Mouse (Mus musculus) neural tube, embryonic 10.5 days (tissue): ENCODE data around the gene Pdia2.
A peak's percentile ranks its signal among the peaks of the same experiment; 100 is the strongest.
"Not testable (repeated sequence)": the region's sequence is repeated elsewhere in the genome, so short reads cannot be mapped to it uniquely, and the experiment has no call there.

ENCODE experiments used
- DNase-seq: peaks from one replicate; pipeline ENCODE4 v3.0.0-alpha.2; 2017; ENCODE audit warnings: low spot score; ENCODE audit errors: extremely low spot score

Pdia2 gene

DNA sequence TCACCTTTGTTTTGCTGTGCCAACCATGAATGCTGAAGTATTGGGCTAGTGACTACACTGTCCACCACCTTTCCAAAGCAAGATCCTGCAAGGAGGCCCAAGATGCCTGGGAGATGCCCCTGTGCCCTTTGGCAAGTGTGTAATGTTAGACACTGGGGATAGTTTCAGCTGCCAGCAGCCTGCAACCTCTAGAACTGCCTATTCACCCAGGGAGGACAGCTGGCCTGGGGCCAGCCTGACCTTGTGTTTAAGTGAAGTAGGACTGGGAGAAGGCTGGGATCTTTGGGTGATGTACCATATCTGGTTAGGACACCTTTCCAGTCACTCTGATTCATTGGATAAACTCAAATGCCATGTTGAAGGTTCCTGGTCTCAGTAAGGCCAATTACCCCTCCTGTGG, 3.1 kb upstream of the Pdia2 start:
- peak; percentile 22 for DNase-seq

DNA sequence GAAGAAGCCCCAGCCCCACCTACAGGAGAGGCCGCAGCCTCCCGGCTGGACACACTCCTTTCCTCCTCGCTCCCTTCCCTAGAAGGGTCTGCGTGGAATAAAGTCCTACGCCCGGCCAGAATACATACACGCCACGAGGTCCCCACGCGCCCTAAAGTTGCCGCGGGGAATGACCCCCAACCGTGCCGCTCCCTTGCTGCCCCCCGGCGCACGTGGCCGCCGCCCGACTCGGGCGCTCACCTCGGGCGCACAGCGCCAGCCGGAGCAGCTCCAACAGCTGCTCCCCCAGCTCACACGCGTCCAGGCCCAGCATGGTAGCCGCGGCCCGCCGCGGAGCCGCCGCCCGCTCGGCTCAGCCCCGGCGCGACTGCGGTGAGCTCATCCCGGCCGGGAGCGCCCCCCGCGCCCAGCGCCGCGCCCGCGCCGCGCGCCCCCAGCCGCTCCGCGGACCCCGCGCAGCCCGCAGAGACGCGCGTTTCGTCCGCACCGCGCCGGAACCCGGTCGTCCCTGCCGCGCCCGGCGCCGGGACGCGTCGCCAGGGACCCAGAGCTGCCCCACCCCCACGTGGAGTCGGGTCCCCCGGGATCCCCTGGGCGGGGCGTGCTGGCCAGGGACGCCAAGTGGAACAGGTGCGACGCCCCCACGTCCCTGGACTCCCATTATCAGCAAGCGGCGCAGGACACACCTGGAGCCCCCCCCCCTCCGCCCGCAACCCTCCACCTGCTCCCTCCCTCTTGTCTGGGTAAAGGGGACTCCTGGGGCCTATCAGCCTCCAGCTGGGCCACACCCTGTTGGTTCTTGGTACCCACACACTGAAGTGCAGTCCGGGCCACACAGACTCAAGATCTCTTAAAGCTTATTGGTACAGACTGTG, 2.2 kb upstream of the Pdia2 start:
- peak; percentile 37 for DNase-seq

DNA sequence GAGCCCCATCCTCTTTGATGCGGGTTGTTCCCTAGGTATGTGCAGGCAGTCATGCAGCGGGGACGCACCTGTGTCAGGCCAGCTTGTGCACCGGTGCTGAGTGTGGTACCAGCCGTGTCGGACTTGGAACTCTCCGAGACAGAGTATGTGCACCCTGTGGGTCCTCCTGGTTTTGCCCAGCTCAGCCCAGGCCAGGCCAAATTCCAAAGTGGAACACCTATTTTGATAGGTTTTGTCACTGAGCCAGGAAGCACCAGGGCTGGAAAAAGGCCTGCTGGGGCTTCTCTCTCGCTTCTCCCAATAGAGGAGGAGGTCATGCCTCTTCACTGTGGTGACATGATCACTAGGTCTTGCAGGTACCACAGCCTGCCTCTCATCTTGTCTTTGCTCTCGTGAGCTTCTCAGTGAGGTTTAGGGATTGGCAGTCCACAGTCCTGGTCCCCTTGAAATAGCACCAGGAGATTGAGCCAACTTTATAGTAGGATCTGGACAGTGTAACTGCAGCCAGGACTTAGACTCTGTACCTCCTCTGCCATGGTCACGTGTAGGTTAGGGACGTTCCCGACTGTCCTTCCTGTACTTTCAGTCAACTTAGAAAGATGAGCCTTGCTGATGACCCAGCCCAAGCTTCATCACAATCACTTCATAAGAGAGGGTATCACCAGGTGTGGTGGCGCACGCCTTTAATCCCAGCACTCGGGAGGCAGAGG, 6.3 kb downstream of the Pdia2 start:
- no peak for DNase-seq

DNA sequence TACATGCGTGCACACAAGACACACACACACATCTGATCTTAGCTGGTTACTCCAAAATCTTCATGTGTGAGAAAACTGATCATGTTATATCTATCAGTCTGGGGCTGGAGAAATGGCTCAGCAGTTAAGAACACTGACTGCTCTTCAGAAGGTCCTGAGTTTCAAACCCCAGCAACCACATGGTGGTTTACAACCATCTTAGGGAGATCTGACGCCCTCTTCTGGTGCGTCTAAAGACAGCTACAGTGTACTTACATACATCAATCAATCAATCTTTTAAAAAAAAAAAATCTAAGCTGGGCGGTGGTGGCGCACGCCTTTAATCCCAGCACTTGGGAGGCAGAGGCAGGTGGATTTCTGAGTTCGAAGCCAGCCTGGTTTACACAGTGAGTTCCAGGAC, 7.4 kb downstream of the Pdia2 start:
- DNase-seq = not testable (repeated sequence)

- no peak for DNase-seq
These were observed 10.6 kb downstream of the Pdia2 start for GRCm38 (mm10) chr17:26188091-26188805.

- no peak for DNase-seq
These were observed 11.3 kb downstream of the Pdia2 start for GRCm38 (mm10) chr17:26187592-26187991.

- DNase-seq = no peak
These were observed 17.7 kb downstream of the Pdia2 start for GRCm38 (mm10) chr17:26181179-26181578.

- no peak for DNase-seq
These were observed 20.3 kb downstream of the Pdia2 start for GRCm38 (mm10) chr17:26178611-26179010.

GRCm38 (mm10) chr17:26175248-26175647, 23.6 kb downstream of the Pdia2 start:
- not testable (repeated sequence) for DNase-seq

- DNase-seq = no peak
These were observed 30.8 kb downstream of the Pdia2 start for GRCm38 (mm10) chr17:26168039-26168438.

DNA sequence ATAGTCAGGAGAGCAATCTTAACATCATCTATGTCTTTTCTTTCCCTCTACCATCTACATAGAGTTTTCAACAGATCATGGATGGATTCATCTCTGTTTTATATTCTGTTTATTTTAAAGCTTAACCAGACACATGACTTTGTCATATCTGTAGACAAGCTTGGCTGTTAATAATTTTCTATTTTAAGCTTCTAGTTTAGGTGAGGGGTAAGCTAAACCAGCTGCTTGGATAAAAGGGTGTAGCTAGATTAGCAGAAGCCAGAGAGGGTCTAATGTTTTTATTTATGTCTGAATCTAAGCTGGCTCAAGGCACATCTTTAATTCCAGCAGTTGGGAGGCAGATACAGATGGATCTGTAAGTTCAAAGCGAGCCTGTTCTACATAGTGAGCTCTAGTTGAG, 36.2 kb downstream of the Pdia2 start:
- DNase-seq = no peak

GRCm38 (mm10) chr17:26151886-26152630, 46.8 kb downstream of the Pdia2 start:
- no peak for DNase-seq

GRCm38 (mm10) chr17:26149056-26149455, 49.8 kb downstream of the Pdia2 start:
- DNase-seq = no peak
